Mouse (Mus musculus): ENCODE measurements around the gene Micu1. TPM values are rescaled to one million over a fixed set of nuclear protein-coding genes. Genes with fewer than 3 reads are reported as not detected.

The Micu1 gene
- polyA plus RNA-seq, 1 experiment from 2014 or later, result 78.4 TPM

GRCm38 (mm10) chr10:59900174-59900435 lies 197.8 kb downstream of the Micu1 start:
- Histone ChIP-seq H3K4me1 (ENCODE audit: control insufficient read depth, insufficient read depth, low read length) (peaks cover 56% of the 10 kb centered on the region), H3K4me2 (ENCODE audit: low read length) (peak overlapping the region; percentile 37), H3K27ac (ENCODE audit: low read length) (peak overlapping the region; percentile 97), H3K36me3 (ENCODE audit: control insufficient read depth, insufficient read depth, low read length) (peaks cover 7% of the 10 kb centered on the region; the same call in 1 of the 2 replicates), H3K4me3 (ENCODE audit: low read depth, low read length) (no peak overlapping the region), H3K27me3 (ENCODE audit: control insufficient read depth, insufficient read depth, low read depth, low read length) (no peaks in the 10 kb centered on the region), H3K9me3 (replicated peaks; ENCODE audit: control insufficient read depth, low read length, poor library complexity, severe bottlenecking) (no peaks in the 10 kb centered on the region), H3K9ac (ENCODE audit: low read depth, low read length) (peak overlapping the region; percentile 66)
- no peak for ATAC-seq
- 32% methylated on average over 4 of the region's 4 CpGs for WGBS

- no peak overlapping the region for H3K4me3 ChIP-seq (ENCODE audit: low read depth, low read length)
- peaks cover 2% of the 10 kb centered on the region; the same call in 1 of the 2 replicates for H3K36me3 ChIP-seq (ENCODE audit: control insufficient read depth, insufficient read depth, low read length)
- ATAC-seq, result no peak
- no peak overlapping the region for H3K9ac ChIP-seq (ENCODE audit: low read depth, low read length)
- H3K9me3 ChIP-seq (replicated peaks; ENCODE audit: control insufficient read depth, low read length, poor library complexity, severe bottlenecking), result no peaks in the 10 kb centered on the region
- H3K4me2 ChIP-seq (ENCODE audit: low read length), result no peak overlapping the region
- H3K27ac ChIP-seq (ENCODE audit: low read length), result peak overlapping the region; percentile 97
- H3K4me1 ChIP-seq (ENCODE audit: control insufficient read depth, insufficient read depth, low read length), result peaks cover 55% of the 10 kb centered on the region
- 31% methylated on average over 4 of the region's 4 CpGs for WGBS
- no peaks in the 10 kb centered on the region for H3K27me3 ChIP-seq (ENCODE audit: control insufficient read depth, insufficient read depth, low read depth, low read length)
Measured at GRCm38 (mm10) chr10:59900939-59901338, 198.7 kb downstream of the Micu1 start.

- Histone ChIP-seq H3K9ac (ENCODE audit: low read depth, low read length) (no peak overlapping the region), H3K4me3 (ENCODE audit: low read depth, low read length) (no peak overlapping the region), H3K4me2 (ENCODE audit: low read length) (no peak overlapping the region), H3K36me3 (ENCODE audit: control insufficient read depth, insufficient read depth, low read length) (no peaks in the 10 kb centered on the region; the same call in 1 of the 2 replicates), H3K27ac (ENCODE audit: low read length) (no peak overlapping the region; the same call in 1 of the 2 replicates), H3K9me3 (replicated peaks; ENCODE audit: control insufficient read depth, low read length, poor library complexity, severe bottlenecking) (no peaks in the 10 kb centered on the region), H3K27me3 (ENCODE audit: control insufficient read depth, insufficient read depth, low read depth, low read length) (no peaks in the 10 kb centered on the region), H3K4me1 (ENCODE audit: control insufficient read depth, insufficient read depth, low read length) (peaks cover 50% of the 10 kb centered on the region)
- no peak for ATAC-seq
- 91% methylated on average over 1 of the region's 1 CpGs for WGBS
Measured at GRCm38 (mm10) chr10:59901463-59901862, 199.2 kb downstream of the Micu1 start.

- ATAC-seq, result no peak
- 71% methylated on average over 8 of the region's 8 CpGs for WGBS
- H3K27ac ChIP-seq (ENCODE audit: low read length), result no peak overlapping the region; the same call in 1 of the 2 replicates
Measured at GRCm38 (mm10) chr10:59901986-59902605, 199.8 kb downstream of the Micu1 start.

GRCm38 (mm10) chr10:59902606-59902990 lies 200.3 kb downstream of the Micu1 start:
- no peaks in the 10 kb centered on the region for H3K9me3 ChIP-seq (replicated peaks; ENCODE audit: control insufficient read depth, low read length, poor library complexity, severe bottlenecking)
- WGBS, result 72% methylated on average over 8 of the region's 8 CpGs
- no peak overlapping the region for H3K4me2 ChIP-seq (ENCODE audit: low read length)
- H3K27me3 ChIP-seq (ENCODE audit: control insufficient read depth, insufficient read depth, low read depth, low read length), result no peaks in the 10 kb centered on the region
- no peak overlapping the region for H3K9ac ChIP-seq (ENCODE audit: low read depth, low read length)
- no peak for ATAC-seq
- H3K27ac ChIP-seq (ENCODE audit: low read length), result no peak overlapping the region
- no peaks in the 10 kb centered on the region for H3K36me3 ChIP-seq (ENCODE audit: control insufficient read depth, insufficient read depth, low read length)
- H3K4me3 ChIP-seq (ENCODE audit: low read depth, low read length), result no peak overlapping the region
- peaks cover 39% of the 10 kb centered on the region for H3K4me1 ChIP-seq (ENCODE audit: control insufficient read depth, insufficient read depth, low read length)

More at GRCm38 (mm10) chr10:59901986-59902605, 199.8 kb downstream of the Micu1 start:
- Histone ChIP-seq H3K27me3 (ENCODE audit: control insufficient read depth, insufficient read depth, low read depth, low read length) (no peaks in the 10 kb centered on the region), H3K9me3 (replicated peaks; ENCODE audit: control insufficient read depth, low read length, poor library complexity, severe bottlenecking) (no peaks in the 10 kb centered on the region), H3K4me2 (ENCODE audit: low read length) (no peak overlapping the region), H3K36me3 (ENCODE audit: control insufficient read depth, insufficient read depth, low read length) (no peaks in the 10 kb centered on the region), H3K9ac (ENCODE audit: low read depth, low read length) (0 out of 2 replicates have a peak overlapping the region, but pooled peaks have one; percentile 8), H3K4me1 (ENCODE audit: control insufficient read depth, insufficient read depth, low read length) (peaks cover 44% of the 10 kb centered on the region), H3K4me3 (ENCODE audit: low read depth, low read length) (no peak overlapping the region)

- peaks cover 37% of the 10 kb centered on the region for H3K4me1 ChIP-seq (ENCODE audit: control insufficient read depth, insufficient read depth, low read length)
- H3K27ac ChIP-seq (ENCODE audit: low read length), result 0 out of 2 replicates have a peak overlapping the region, but pooled peaks have one; percentile 23
- no peak overlapping the region for H3K4me3 ChIP-seq (ENCODE audit: low read depth, low read length)
- no peaks in the 10 kb centered on the region for H3K36me3 ChIP-seq (ENCODE audit: control insufficient read depth, insufficient read depth, low read length)
- H3K9me3 ChIP-seq (replicated peaks; ENCODE audit: control insufficient read depth, low read length, poor library complexity, severe bottlenecking), result no peaks in the 10 kb centered on the region
- no peak for ATAC-seq
- no peak overlapping the region for H3K9ac ChIP-seq (ENCODE audit: low read depth, low read length)
- 52% methylated on average over 7 of the region's 7 CpGs for WGBS
- H3K27me3 ChIP-seq (ENCODE audit: control insufficient read depth, insufficient read depth, low read depth, low read length), result no peaks in the 10 kb centered on the region
- no peak overlapping the region for H3K4me2 ChIP-seq (ENCODE audit: low read length)
Measured at GRCm38 (mm10) chr10:59903170-59903569, 200.9 kb downstream of the Micu1 start.

GRCm38 (mm10) chr10:59907080-59907609 lies 204.9 kb downstream of the Micu1 start:
- Histone ChIP-seq H3K27me3 (ENCODE audit: control insufficient read depth, insufficient read depth, low read depth, low read length) (no peaks in the 10 kb centered on the region), H3K36me3 (ENCODE audit: control insufficient read depth, insufficient read depth, low read length) (no peaks in the 10 kb centered on the region), H3K4me3 (ENCODE audit: low read depth, low read length) (no peak overlapping the region), H3K9me3 (replicated peaks; ENCODE audit: control insufficient read depth, low read length, poor library complexity, severe bottlenecking) (no peaks in the 10 kb centered on the region), H3K4me2 (ENCODE audit: low read length) (no peak overlapping the region), H3K9ac (ENCODE audit: low read depth, low read length) (no peak overlapping the region), H3K27ac (ENCODE audit: low read length) (no peak overlapping the region), H3K4me1 (ENCODE audit: control insufficient read depth, insufficient read depth, low read length) (peaks cover 21% of the 10 kb centered on the region)
- ATAC-seq, result no peak
- WGBS, result 72% methylated on average over 3 of the region's 3 CpGs

GRCm38 (mm10) chr10:59907695-59908299 lies 205.5 kb downstream of the Micu1 start:
- no peak overlapping the region for H3K9ac ChIP-seq (ENCODE audit: low read depth, low read length)

GRCm38 (mm10) chr10:59908776-59909315 lies 206.6 kb downstream of the Micu1 start:
- Histone ChIP-seq H3K9ac (ENCODE audit: low read depth, low read length) (no peak overlapping the region), H3K4me3 (ENCODE audit: low read depth, low read length) (no peak overlapping the region), H3K4me2 (ENCODE audit: low read length) (no peak overlapping the region), H3K27ac (ENCODE audit: low read length) (no peak overlapping the region), H3K27me3 (ENCODE audit: control insufficient read depth, insufficient read depth, low read depth, low read length) (no peaks in the 10 kb centered on the region), H3K36me3 (ENCODE audit: control insufficient read depth, insufficient read depth, low read length) (no peaks in the 10 kb centered on the region), H3K9me3 (replicated peaks; ENCODE audit: control insufficient read depth, low read length, poor library complexity, severe bottlenecking) (no peaks in the 10 kb centered on the region), H3K4me1 (ENCODE audit: control insufficient read depth, insufficient read depth, low read length) (peaks cover 15% of the 10 kb centered on the region)
- 54% methylated on average over 7 of the region's 7 CpGs for WGBS
- ATAC-seq, result no peak

More at GRCm38 (mm10) chr10:59907695-59908299, 205.5 kb downstream of the Micu1 start:
- H3K36me3 ChIP-seq (ENCODE audit: control insufficient read depth, insufficient read depth, low read length), result no peaks in the 10 kb centered on the region
- no peak overlapping the region for H3K27ac ChIP-seq (ENCODE audit: low read length)
- H3K4me2 ChIP-seq (ENCODE audit: low read length), result no peak overlapping the region
- no peak overlapping the region for H3K4me3 ChIP-seq (ENCODE audit: low read depth, low read length)
- no peaks in the 10 kb centered on the region for H3K27me3 ChIP-seq (ENCODE audit: control insufficient read depth, insufficient read depth, low read depth, low read length)
- 33% methylated on average over 7 of the region's 7 CpGs for WGBS
- H3K4me1 ChIP-seq (ENCODE audit: control insufficient read depth, insufficient read depth, low read length), result peaks cover 21% of the 10 kb centered on the region
- 0 out of 2 replicates have a peak, but pooled peaks have one; percentile 16 for ATAC-seq
- no peaks in the 10 kb centered on the region for H3K9me3 ChIP-seq (replicated peaks; ENCODE audit: control insufficient read depth, low read length, poor library complexity, severe bottlenecking)
